Mouse (Mus musculus): ENCODE measurements around the gene Elovl6. TPM values are rescaled to one million over a fixed set of nuclear protein-coding genes. Genes with fewer than 3 reads are reported as not detected.

Gene Elovl6
- polyA plus RNA-seq, 1 experiment, result 40.6 TPM

DNA sequence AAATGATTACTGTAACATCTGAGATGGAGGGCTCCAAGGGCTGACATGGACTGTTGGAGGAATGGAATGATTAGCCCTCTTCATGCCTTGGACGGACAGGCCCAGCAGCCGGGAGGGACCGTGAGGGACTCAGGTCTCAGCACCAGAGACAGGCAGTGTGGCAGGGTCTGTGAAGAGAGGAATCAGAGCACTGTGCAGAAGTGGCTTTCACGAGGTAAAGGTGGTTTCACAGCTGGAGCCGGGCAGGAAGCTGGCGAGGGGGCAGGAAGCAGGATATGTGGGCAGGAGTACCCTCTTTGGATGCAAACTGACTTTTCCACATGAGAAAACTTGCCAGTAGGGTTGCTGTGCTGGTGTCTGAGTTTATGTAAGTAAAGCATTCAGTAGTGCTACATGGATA, 20.2 kb downstream of the Elovl6 start:
- Histone ChIP-seq H3K4me1 (ENCODE audit: control insufficient read depth, insufficient read depth, low read length) (no peaks in the 10 kb centered on the region; the same call in 1 of the 2 replicates), H3K27ac (ENCODE audit: insufficient read depth, low read length) (no peak overlapping the region), H3K4me3 (replicated peaks; ENCODE audit: insufficient read depth, low read depth, low read length) (no peak overlapping the region), H3K27me3 (ENCODE audit: control insufficient read depth, insufficient read depth, low read length) (no peaks in the 10 kb centered on the region)
- TF ChIP-seq POLR2A (IDR thresholded peaks at IDR 0.05; ENCODE audit: borderline replicate concordance, insufficient read depth, low read length) (no peak), CTCF (IDR thresholded peaks at IDR 0.05; ENCODE audit: borderline replicate concordance, insufficient read depth, low read depth, low read length) (no peak)
- DNase-seq, result no peak
- 83% methylated on average over 6 of the region's 6 CpGs for whole genome bisulfite sequencing

DNA sequence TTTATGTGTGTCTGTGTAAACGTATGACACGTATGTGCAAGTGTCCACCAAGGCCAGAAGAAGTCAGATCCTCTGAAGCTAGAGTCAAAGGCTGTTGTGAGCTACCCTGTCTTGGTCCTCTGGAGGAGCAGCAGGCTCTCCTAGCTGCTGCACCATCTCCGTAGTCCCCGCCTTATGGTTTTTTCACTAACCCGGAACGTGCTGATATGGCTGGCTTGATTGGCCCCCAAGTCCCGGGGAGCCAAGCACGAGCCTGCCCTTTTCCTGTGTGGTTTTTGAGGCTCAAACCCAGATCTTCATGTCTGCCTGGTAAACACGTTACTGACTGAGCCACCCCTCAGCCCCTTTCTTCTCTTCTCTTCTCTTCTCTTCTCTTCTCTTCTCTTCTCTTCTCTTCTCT, 21.0 kb downstream of the Elovl6 start:
- H3K27ac ChIP-seq (ENCODE audit: insufficient read depth, low read length), result no peak overlapping the region
- no peak for TF ChIP-seq CTCF (IDR thresholded peaks at IDR 0.05; ENCODE audit: borderline replicate concordance, insufficient read depth, low read depth, low read length)
- TF ChIP-seq POLR2A (IDR thresholded peaks at IDR 0.05; ENCODE audit: borderline replicate concordance, insufficient read depth, low read length), result no peak
- H3K4me3 ChIP-seq (replicated peaks; ENCODE audit: insufficient read depth, low read depth, low read length), result no peak overlapping the region
- no peak for DNase-seq
- H3K27me3 ChIP-seq (ENCODE audit: control insufficient read depth, insufficient read depth, low read length), result no peaks in the 10 kb centered on the region
- peaks cover 2% of the 10 kb centered on the region; the same call in 1 of the 2 replicates for H3K4me1 ChIP-seq (ENCODE audit: control insufficient read depth, insufficient read depth, low read length)
- WGBS, result 92% methylated on average over 9 of the region's 9 CpGs

DNA sequence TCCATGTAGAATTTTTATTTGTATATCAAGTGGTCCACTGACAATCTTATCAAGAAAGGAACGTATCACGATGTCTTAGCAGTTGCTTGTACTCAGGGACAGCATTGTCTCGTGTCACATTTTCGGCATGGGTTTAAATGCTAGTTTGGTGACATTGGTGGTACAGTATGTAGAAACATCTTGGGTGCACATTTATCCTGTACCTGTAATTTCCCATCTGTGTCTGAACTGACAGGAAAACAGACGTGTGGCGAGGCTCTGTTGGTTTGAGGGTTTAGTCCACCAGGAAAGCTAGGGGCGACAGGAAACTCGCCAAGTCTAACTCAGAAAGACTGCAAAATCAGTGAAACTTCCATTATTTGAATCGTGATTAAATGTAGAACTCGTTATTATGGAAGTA, 21.5 kb downstream of the Elovl6 start:
- TF ChIP-seq POLR2A (IDR thresholded peaks at IDR 0.05; ENCODE audit: borderline replicate concordance, insufficient read depth, low read length) (no peak), CTCF (IDR thresholded peaks at IDR 0.05; ENCODE audit: borderline replicate concordance, insufficient read depth, low read depth, low read length) (no peak)

DNA sequence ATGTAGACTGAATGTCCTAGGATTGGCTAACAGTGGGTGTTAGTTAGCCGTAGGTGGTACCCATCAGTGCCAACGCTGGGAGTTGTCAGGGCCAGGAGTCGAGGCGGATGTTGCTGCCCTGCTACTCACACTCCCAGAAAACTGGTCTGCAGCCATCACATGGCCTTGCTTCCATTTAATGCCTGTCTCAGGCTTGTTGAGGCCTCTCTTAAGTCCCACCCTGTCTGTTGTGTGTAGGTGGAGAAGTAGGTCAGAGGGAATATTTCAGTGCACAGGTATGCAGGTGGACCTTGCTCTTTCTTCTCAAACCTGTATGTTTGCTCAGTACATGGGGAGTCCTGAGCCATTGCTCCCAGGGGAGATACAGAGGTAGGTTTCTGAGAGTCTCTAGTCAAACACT, 22.3 kb downstream of the Elovl6 start:
- H3K27ac ChIP-seq (ENCODE audit: insufficient read depth, low read length), result no peak overlapping the region
- H3K27me3 ChIP-seq (ENCODE audit: control insufficient read depth, insufficient read depth, low read length), result no peaks in the 10 kb centered on the region
- DNase-seq, result no peak
- TF ChIP-seq CTCF (IDR thresholded peaks at IDR 0.05; ENCODE audit: borderline replicate concordance, insufficient read depth, low read depth, low read length) (no peak), POLR2A (IDR thresholded peaks at IDR 0.05; ENCODE audit: borderline replicate concordance, insufficient read depth, low read length) (no peak)
- H3K4me3 ChIP-seq (replicated peaks; ENCODE audit: insufficient read depth, low read depth, low read length), result no peak overlapping the region
- WGBS, result 31% methylated on average over 4 of the region's 4 CpGs
- peaks cover 2% of the 10 kb centered on the region; the same call in 1 of the 2 replicates for H3K4me1 ChIP-seq (ENCODE audit: control insufficient read depth, insufficient read depth, low read length)

More for the DNA sequence above, 21.5 kb downstream of the Elovl6 start:
- H3K27me3 ChIP-seq (ENCODE audit: control insufficient read depth, insufficient read depth, low read length), result no peaks in the 10 kb centered on the region
- H3K4me1 ChIP-seq (ENCODE audit: control insufficient read depth, insufficient read depth, low read length), result peaks cover 2% of the 10 kb centered on the region; the same call in 1 of the 2 replicates
- H3K4me3 ChIP-seq (replicated peaks; ENCODE audit: insufficient read depth, low read depth, low read length), result no peak overlapping the region
- no peak overlapping the region for H3K27ac ChIP-seq (ENCODE audit: insufficient read depth, low read length)
- WGBS, result 92% methylated on average over 10 of the region's 10 CpGs
- DNase-seq, result no peak

DNA sequence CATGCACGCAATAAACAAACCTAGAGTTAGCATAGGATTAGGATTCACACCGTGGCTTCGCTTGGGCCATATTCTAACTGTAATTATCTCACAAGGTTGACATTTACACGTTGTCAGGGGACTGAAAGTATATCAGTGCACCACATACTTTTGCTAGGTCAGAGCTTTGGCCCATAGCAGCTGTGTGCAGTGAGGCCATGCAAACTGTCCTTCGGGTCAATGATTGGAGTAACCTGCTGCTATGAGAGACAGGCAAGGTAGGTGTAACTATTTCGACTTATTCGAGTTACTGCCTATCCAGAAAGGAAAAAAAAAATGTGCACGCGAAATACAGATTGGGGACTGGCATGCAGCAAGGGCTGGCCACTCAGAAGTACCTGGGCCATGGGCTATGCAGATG, 24.9 kb downstream of the Elovl6 start:
- H3K27ac ChIP-seq (ENCODE audit: insufficient read depth, low read length), result no peak overlapping the region
- H3K4me1 ChIP-seq (ENCODE audit: control insufficient read depth, insufficient read depth, low read length), result peaks cover 2% of the 10 kb centered on the region; the same call in 1 of the 2 replicates
- H3K4me3 ChIP-seq (replicated peaks; ENCODE audit: insufficient read depth, low read depth, low read length), result no peak overlapping the region
- no peak for TF ChIP-seq POLR2A (IDR thresholded peaks at IDR 0.05; ENCODE audit: borderline replicate concordance, insufficient read depth, low read length)
- no peak for TF ChIP-seq CTCF (IDR thresholded peaks at IDR 0.05; ENCODE audit: borderline replicate concordance, insufficient read depth, low read depth, low read length)
- no peaks in the 10 kb centered on the region for H3K27me3 ChIP-seq (ENCODE audit: control insufficient read depth, insufficient read depth, low read length)
- DNase-seq, result no peak
- 90% methylated on average over 9 of the region's 9 CpGs for WGBS

DNA sequence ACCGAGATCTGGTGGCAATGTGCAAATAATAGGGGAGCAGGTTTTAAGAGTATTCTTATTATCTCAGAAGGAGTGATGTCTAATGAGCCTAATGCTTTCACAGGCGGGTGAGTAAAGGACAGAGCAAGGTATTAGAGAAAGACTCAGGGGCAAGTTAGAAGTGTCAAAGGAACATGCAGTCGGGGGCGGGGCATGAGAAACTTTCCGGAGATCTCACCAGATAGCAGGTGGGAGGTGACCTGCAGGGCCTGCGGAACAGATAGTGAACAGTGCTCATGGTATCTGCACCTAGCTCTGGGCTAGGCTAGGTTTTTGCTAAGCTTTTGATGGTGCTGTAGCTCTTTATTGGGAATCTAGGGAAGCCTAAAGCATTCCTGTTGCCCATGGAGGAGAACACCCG, 25.4 kb downstream of the Elovl6 start:
- H3K4me1 ChIP-seq (ENCODE audit: control insufficient read depth, insufficient read depth, low read length), result peaks cover 2% of the 10 kb centered on the region; the same call in 1 of the 2 replicates
- TF ChIP-seq CTCF (IDR thresholded peaks at IDR 0.05; ENCODE audit: borderline replicate concordance, insufficient read depth, low read depth, low read length), result no peak
- TF ChIP-seq POLR2A (IDR thresholded peaks at IDR 0.05; ENCODE audit: borderline replicate concordance, insufficient read depth, low read length), result no peak
- DNase-seq, result no peak
- H3K27ac ChIP-seq (ENCODE audit: insufficient read depth, low read length), result no peak overlapping the region
- 89% methylated on average over 7 of the region's 7 CpGs for WGBS
- H3K27me3 ChIP-seq (ENCODE audit: control insufficient read depth, insufficient read depth, low read length), result no peaks in the 10 kb centered on the region
- no peak overlapping the region for H3K4me3 ChIP-seq (replicated peaks; ENCODE audit: insufficient read depth, low read depth, low read length)

DNA sequence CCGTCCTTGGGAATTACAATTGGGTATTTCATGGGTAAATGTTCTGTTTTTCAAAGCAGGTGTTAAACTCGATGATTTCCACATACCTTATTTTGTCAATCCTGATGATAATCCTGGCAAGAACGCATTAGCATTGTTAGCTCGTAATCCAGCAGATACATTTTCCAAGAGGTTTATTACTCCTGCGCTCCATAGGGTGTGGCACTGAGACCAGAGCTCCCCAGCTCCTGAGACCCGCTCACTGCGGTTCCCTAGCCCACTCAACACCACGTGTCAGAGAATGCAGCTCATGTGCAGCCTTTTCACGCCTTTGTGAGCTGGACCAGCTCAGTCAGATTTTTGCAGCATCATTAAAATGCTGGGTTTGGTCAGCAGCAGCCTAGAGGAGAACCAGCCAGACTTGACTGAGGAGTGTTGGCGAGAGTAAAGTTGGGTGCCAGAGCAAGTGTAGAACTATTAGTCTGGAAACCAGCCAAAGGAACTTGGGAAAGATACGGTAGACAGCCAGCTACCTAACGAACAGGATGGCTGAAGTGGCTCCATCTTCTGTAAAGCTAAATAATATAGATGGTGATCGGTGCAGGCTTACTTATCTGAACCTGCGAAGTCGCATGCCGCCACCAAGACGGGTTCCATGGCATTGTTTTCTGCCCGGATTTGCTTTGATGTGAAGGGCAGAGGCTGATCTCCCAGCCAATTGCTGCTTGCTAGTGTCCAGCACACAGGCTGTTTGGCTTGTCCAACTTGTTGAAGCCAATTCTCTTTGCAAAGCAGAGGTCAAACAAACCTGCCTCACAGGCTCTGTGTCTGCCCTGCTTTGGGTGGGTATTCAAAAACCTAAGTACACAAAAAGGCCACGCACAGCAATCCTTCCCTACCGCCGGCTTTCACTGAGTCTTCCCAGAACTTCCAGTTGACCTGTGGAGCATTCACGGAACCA, 26.1 kb downstream of the Elovl6 start:
- no peak for TF ChIP-seq CTCF (IDR thresholded peaks at IDR 0.05; ENCODE audit: borderline replicate concordance, insufficient read depth, low read depth, low read length)
- TF ChIP-seq POLR2A (IDR thresholded peaks at IDR 0.05; ENCODE audit: borderline replicate concordance, insufficient read depth, low read length), result no peak
- Histone ChIP-seq H3K4me3 (replicated peaks; ENCODE audit: insufficient read depth, low read depth, low read length) (no peak overlapping the region), H3K27me3 (ENCODE audit: control insufficient read depth, insufficient read depth, low read length) (no peaks in the 10 kb centered on the region), H3K27ac (ENCODE audit: insufficient read depth, low read length) (no peak overlapping the region), H3K4me1 (ENCODE audit: control insufficient read depth, insufficient read depth, low read length) (peaks cover 2% of the 10 kb centered on the region; the same call in 1 of the 2 replicates)
- no peak for DNase-seq
- 76% methylated on average over 22 of the region's 22 CpGs for WGBS

DNA sequence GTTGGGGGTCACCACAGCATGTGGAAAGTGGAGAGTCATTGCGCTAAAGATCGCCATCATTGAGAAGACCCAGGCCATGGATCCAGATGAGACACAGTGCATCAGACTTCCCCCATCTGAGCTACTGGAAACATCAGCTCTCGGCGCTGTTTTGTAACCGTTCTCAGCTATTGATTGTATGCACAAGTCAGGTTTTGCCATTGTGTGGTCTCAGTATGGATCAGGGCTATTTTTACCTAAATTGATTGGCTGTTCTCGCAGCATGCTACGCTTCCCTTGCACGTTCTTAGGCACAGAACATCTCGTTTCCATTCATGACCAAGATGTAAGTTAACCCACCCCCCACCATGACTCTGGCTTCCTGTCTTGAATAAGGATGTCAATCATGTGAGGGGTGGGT, 27.9 kb downstream of the Elovl6 start:
- H3K4me3 ChIP-seq (replicated peaks; ENCODE audit: insufficient read depth, low read depth, low read length), result no peak overlapping the region
- 90% methylated on average over 9 of the region's 9 CpGs for WGBS
- 0 out of 2 replicates have a peak, but pooled peaks cover 2% of the 10 kb centered on the region for H3K4me1 ChIP-seq (ENCODE audit: control insufficient read depth, insufficient read depth, low read length)
- no peaks in the 10 kb centered on the region for H3K27me3 ChIP-seq (ENCODE audit: control insufficient read depth, insufficient read depth, low read length)
- no peak overlapping the region for H3K27ac ChIP-seq (ENCODE audit: insufficient read depth, low read length)
- TF ChIP-seq POLR2A (IDR thresholded peaks at IDR 0.05; ENCODE audit: borderline replicate concordance, insufficient read depth, low read length) (no peak), CTCF (IDR thresholded peaks at IDR 0.05; ENCODE audit: borderline replicate concordance, insufficient read depth, low read depth, low read length) (no peak)
- DNase-seq, result no peak

All from cerebellum, adult 2 months (tissue).